Mouse (Mus musculus) lung, adult 2 months (tissue): ENCODE measurements around the gene Camta1. TPM values are rescaled to one million over a fixed set of nuclear protein-coding genes. Genes with fewer than 3 reads are reported as not detected.
A peak's percentile ranks its signal among the peaks of the same experiment; 100 is the strongest.

ENCODE experiments used
- DNase-seq: peaks from one replicate; pipeline ENCODE4 v3.0.0; 2022
- H3K4me1 ChIP-seq: fragments of 200-500 bp; 2 replicates; pipeline ENCODE4 v1.6.1; 2011; ENCODE audit warnings: low read length; ENCODE audit not compliant: control insufficient read depth, insufficient read depth
- H3K4me3 ChIP-seq: fragments of 200-500 bp; replicated peaks from 2 replicates; pipeline ENCODE3; 2011; ENCODE audit warnings: low read depth, mild to moderate bottlenecking, control low read depth, low read length; ENCODE audit errors: extremely low read depth
- CTCF ChIP-seq: fragments of 200-500 bp; IDR thresholded peaks from 2 replicates; pipeline ENCODE4 v1.5.1; 2011; ENCODE audit warnings: mild to moderate bottlenecking, low read length, control low read depth; ENCODE audit not compliant: insufficient read depth
- POLR2A ChIP-seq: fragments of 200-500 bp; IDR thresholded peaks from 2 replicates; pipeline ENCODE4 v1.6.1; 2011; ENCODE audit warnings: low read depth, mild to moderate bottlenecking, control low read depth, low read length, borderline replicate concordance; ENCODE audit errors: extremely low read depth
- WGBS: fragments of 180-500 bp; shearing (Covaris S2); methylation state at CpG from one replicate; pipeline ENCODE4 v1.1.7; 2018; 5-methylcytosine and 5-hydroxymethylcytosine counted together
- polyA plus RNA-seq: library from polyadenylated mRNA; depleted of rRNA; stranded (reverse); fragments of >200 nt; gene quantifications from 2 replicates; pipeline ENCODE4 v1.2.3, GENCODE M21; 2012

The Camta1 gene
- polyA plus RNA-seq, 1 experiment: 10.4 TPM

GRCm38 (mm10) chr4:151798630-151799029, 63.0 kb downstream of the Camta1 start:
- TF ChIP-seq CTCF (no peak), POLR2A (no peak)
- Histone ChIP-seq H3K4me3 (no peak overlapping the region), H3K4me1 (peaks cover 5% of the 10 kb centered on the region)
- DNase-seq: no peak
- 45% methylated on average over 2 of the region's 2 CpGs for WGBS

- DNase-seq: no peak
- H3K4me1 ChIP-seq: peaks cover 6% of the 10 kb centered on the region
- 74% methylated on average over 5 of the region's 5 CpGs for WGBS
- TF ChIP-seq CTCF (no peak), POLR2A (no peak)
- H3K4me3 ChIP-seq: no peak overlapping the region
Measured at GRCm38 (mm10) chr4:151793694-151794093, 68.0 kb downstream of the Camta1 start.

- no peak for DNase-seq
- no peak for TF ChIP-seq POLR2A
- TF ChIP-seq CTCF: no peak
- WGBS: 92% methylated on average over 16 of the region's 16 CpGs
- H3K4me3 ChIP-seq: no peak overlapping the region
- no peaks in the 10 kb centered on the region for H3K4me1 ChIP-seq
Measured at GRCm38 (mm10) chr4:151786946-151787705, 74.5 kb downstream of the Camta1 start.

- TF ChIP-seq CTCF (no peak), POLR2A (no peak)
- Histone ChIP-seq H3K4me1 (no peaks in the 10 kb centered on the region), H3K4me3 (no peak overlapping the region)
- 81% methylated on average over 6 of the region's 6 CpGs for WGBS
- DNase-seq: no peak
Measured at GRCm38 (mm10) chr4:151780511-151780910, 81.2 kb downstream of the Camta1 start.

DNA sequence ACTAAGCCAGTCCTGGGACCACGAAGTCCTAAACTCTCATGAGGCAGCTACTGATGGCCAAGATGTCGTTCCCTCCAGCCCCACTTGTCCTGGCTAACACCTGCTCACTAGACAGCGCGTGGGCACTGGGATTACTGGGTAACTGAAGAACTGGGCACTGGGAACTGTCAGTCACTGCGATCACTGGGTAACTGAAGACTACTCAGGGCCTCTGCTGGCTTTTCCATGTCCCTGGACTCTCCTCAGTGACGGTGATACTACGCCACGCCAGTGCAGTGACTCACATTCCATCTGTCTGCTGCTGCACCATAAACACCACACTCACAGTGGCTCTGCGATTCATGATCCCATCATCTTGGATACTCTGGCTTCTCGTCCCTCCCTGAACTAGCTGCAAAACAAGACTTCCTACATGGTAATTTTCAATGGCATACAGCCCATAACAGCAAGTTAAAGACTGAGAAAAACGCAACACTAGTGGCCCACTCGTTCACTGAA, 81.7 kb downstream of the Camta1 start:
- H3K4me1 ChIP-seq: no peaks in the 10 kb centered on the region
- 88% methylated on average over 12 of the region's 12 CpGs for WGBS
- TF ChIP-seq CTCF (no peak), POLR2A (no peak)
- DNase-seq: no peak
- H3K4me3 ChIP-seq: no peak overlapping the region

DNA sequence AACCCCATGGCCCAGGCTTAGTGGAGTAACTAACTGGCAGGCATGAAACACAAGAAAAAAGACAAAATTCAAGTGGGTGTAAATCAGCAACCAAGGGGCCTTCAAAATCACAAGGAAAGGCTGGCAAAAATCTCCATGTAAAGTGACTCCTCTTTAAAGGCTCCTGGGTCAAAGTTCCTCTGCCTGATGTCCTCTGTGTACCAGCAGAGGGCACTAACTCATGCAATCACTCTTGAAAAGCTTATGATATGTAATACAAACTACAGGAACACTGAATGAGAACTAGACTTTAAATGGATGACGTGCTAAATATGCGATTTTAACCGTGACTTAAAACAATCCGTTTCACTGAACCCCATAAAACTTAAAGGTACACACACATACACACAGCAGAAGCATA, 83.2 kb downstream of the Camta1 start:
- WGBS: 43% methylated on average over 4 of the region's 4 CpGs
- no peak for DNase-seq
- TF ChIP-seq POLR2A (no peak), CTCF (0 out of 2 replicates have a peak, but pooled peaks have one; percentile 23)
- no peak overlapping the region for H3K4me3 ChIP-seq
- H3K4me1 ChIP-seq: no peaks in the 10 kb centered on the region

DNA sequence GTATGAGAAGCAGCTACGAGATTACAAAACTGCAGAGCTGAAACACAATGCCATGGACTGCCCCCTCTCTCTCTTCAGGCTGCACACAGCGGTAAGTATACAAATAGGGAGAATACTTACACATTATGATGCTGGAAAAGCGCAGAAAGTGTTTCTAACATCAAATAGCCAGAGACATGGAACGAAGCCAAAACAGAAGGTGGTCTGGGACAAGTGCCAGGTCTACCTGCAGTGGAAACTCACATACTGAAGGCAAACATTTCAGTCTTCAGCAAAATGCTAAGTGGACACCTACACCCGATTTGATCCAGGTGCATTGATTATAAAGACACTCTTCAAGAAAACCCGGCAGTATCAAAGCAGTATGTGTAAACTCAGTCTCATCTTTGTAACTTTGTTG, 84.2 kb downstream of the Camta1 start:
- DNase-seq: peak; percentile 21
- whole genome bisulfite sequencing: 72% methylated on average over 6 of the region's 6 CpGs
- Histone ChIP-seq H3K4me1 (no peaks in the 10 kb centered on the region), H3K4me3 (no peak overlapping the region)
- no peak for TF ChIP-seq POLR2A
- no peak for TF ChIP-seq CTCF

DNA sequence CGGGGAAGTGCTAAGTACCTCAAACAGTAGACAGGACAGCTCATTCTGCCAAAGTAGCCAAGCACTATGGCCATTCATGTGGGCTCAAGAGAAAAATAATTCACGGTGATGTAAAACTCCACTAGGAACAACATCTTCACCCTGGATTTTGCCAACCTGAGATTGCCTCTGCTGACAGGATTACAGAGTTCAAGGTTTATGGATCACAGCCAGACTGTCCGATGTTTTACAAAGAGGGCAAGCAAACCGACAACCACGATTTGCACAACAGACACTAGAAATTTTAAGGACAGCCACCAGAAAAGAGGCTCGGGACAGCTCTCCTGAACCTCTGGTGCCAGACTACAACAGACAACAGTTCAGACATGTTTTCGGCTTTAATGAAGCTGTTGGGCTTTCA, 86.2 kb downstream of the Camta1 start:
- TF ChIP-seq POLR2A: no peak
- no peak for TF ChIP-seq CTCF
- DNase-seq: no peak
- H3K4me1 ChIP-seq: no peaks in the 10 kb centered on the region
- 78% methylated on average over 7 of the region's 7 CpGs for WGBS
- no peak overlapping the region for H3K4me3 ChIP-seq

DNA sequence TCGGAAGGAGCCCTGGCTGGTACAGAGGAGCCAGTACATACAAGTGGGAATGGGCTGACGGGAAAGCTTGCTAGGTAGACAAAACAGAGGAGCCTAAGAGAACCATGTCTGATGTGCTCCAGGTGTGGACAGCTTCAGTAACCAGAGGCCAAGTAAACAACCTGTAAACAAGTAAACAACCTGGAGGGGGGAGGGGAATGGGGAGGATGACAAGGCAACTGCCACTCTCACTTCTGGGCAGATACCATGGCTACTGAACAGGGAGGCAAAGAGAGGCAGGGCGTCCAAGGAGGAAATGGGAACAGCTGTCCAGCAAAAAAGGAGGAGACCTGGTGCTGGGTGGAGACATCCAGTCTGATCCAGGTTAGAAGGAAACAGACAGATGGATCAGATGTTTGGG, 88.0 kb downstream of the Camta1 start:
- no peak for DNase-seq
- TF ChIP-seq POLR2A (no peak), CTCF (no peak)
- WGBS: 74% methylated on average over 3 of the region's 3 CpGs
- no peaks in the 10 kb centered on the region for H3K4me1 ChIP-seq
- H3K4me3 ChIP-seq: no peak overlapping the region

- Histone ChIP-seq H3K4me1 (no peaks in the 10 kb centered on the region), H3K4me3 (no peak overlapping the region)
- no peak for DNase-seq
- 80% methylated on average over 5 of the region's 5 CpGs for WGBS
- TF ChIP-seq CTCF: no peak
- no peak for TF ChIP-seq POLR2A
Measured at GRCm38 (mm10) chr4:151773007-151773406, 88.7 kb downstream of the Camta1 start.

- WGBS: 53% methylated on average over 5 of the region's 5 CpGs
- no peak for DNase-seq
- TF ChIP-seq POLR2A: no peak
- no peak overlapping the region for H3K4me3 ChIP-seq
- 0 out of 2 replicates have a peak, but pooled peaks cover 5% of the 10 kb centered on the region for H3K4me1 ChIP-seq
Measured at GRCm38 (mm10) chr4:151770697-151771096, 91.0 kb downstream of the Camta1 start.
